Mouse (Mus musculus): ENCODE results near the gene Gm11027. TPM values are rescaled to one million over a fixed set of nuclear protein-coding genes. Genes with fewer than 3 reads are reported as not detected.

Gm11027 gene
- polyA plus RNA-seq, 1 experiment from 2014 or later = not detected

- DNase-seq (ENCODE audit: low spot score) (no peak), ATAC-seq (no peak)
- no peaks in the 10 kb centered on the region for H3K27me3 ChIP-seq (replicated peaks; ENCODE audit: control insufficient read depth, insufficient read depth, low read length)
- no peak overlapping the region for H3K9ac ChIP-seq (ENCODE audit: low read length)
- H3K27ac ChIP-seq (ENCODE audit: low read depth, low read length) = no peak overlapping the region
- no peaks in the 10 kb centered on the region for H3K9me3 ChIP-seq (replicated peaks; ENCODE audit: control insufficient read depth, low read length)
- peaks cover 22% of the 10 kb centered on the region for H3K36me3 ChIP-seq (ENCODE audit: control insufficient read depth, insufficient read depth, low read length)
- no peak overlapping the region for H3K4me3 ChIP-seq (ENCODE audit: low read depth, low read length)
- H3K4me1 ChIP-seq (ENCODE audit: control insufficient read depth, insufficient read depth, low read length) = no peaks in the 10 kb centered on the region
- H3K4me2 ChIP-seq (ENCODE audit: low read length) = no peak overlapping the region
- 91% methylated on average over 1 of the region's 1 CpGs for WGBS
Measured at GRCm38 (mm10) chr12:116244601-116245000, 30.6 kb upstream of the Gm11027 start.

- Histone ChIP-seq H3K27ac (ENCODE audit: low read depth, low read length) (no peak overlapping the region), H3K4me1 (ENCODE audit: control insufficient read depth, insufficient read depth, low read length) (no peaks in the 10 kb centered on the region), H3K4me2 (ENCODE audit: low read length) (no peak overlapping the region), H3K27me3 (replicated peaks; ENCODE audit: control insufficient read depth, insufficient read depth, low read length) (no peaks in the 10 kb centered on the region), H3K36me3 (ENCODE audit: control insufficient read depth, insufficient read depth, low read length) (peaks cover 23% of the 10 kb centered on the region), H3K4me3 (ENCODE audit: low read depth, low read length) (no peak overlapping the region), H3K9ac (ENCODE audit: low read length) (no peak overlapping the region), H3K9me3 (replicated peaks; ENCODE audit: control insufficient read depth, low read length) (no peaks in the 10 kb centered on the region)
- DNase-seq (ENCODE audit: low spot score) (no peak), ATAC-seq (no peak)
- 87% methylated on average over 8 of the region's 8 CpGs for WGBS
Measured at GRCm38 (mm10) chr12:116254652-116255051, 20.5 kb upstream of the Gm11027 start.

- WGBS = 91% methylated on average over 11 of the region's 11 CpGs
Measured at GRCm38 (mm10) chr12:116255636-116256035, 19.6 kb upstream of the Gm11027 start.

GRCm38 (mm10) chr12:116258321-116258720, 16.9 kb upstream of the Gm11027 start:
- Histone ChIP-seq H3K4me3 (ENCODE audit: low read depth, low read length) (no peak overlapping the region), H3K9ac (ENCODE audit: low read length) (no peak overlapping the region), H3K36me3 (ENCODE audit: control insufficient read depth, insufficient read depth, low read length) (peaks cover 16% of the 10 kb centered on the region), H3K27me3 (replicated peaks; ENCODE audit: control insufficient read depth, insufficient read depth, low read length) (no peaks in the 10 kb centered on the region), H3K27ac (ENCODE audit: low read depth, low read length) (no peak overlapping the region), H3K4me2 (ENCODE audit: low read length) (no peak overlapping the region), H3K9me3 (replicated peaks; ENCODE audit: control insufficient read depth, low read length) (no peaks in the 10 kb centered on the region), H3K4me1 (ENCODE audit: control insufficient read depth, insufficient read depth, low read length) (0 out of 2 replicates have a peak, but pooled peaks cover 2% of the 10 kb centered on the region)
- 88% methylated on average over 2 of the region's 2 CpGs for WGBS
- DNase-seq (ENCODE audit: low spot score) = no peak
- ATAC-seq = no peak

More at GRCm38 (mm10) chr12:116255636-116256035, 19.6 kb upstream of the Gm11027 start:
- Histone ChIP-seq H3K4me3 (ENCODE audit: low read depth, low read length) (no peak overlapping the region), H3K27me3 (replicated peaks; ENCODE audit: control insufficient read depth, insufficient read depth, low read length) (no peaks in the 10 kb centered on the region), H3K4me2 (ENCODE audit: low read length) (no peak overlapping the region), H3K4me1 (ENCODE audit: control insufficient read depth, insufficient read depth, low read length) (no peaks in the 10 kb centered on the region), H3K9ac (ENCODE audit: low read length) (no peak overlapping the region), H3K27ac (ENCODE audit: low read depth, low read length) (no peak overlapping the region), H3K9me3 (replicated peaks; ENCODE audit: control insufficient read depth, low read length) (no peaks in the 10 kb centered on the region), H3K36me3 (ENCODE audit: control insufficient read depth, insufficient read depth, low read length) (peaks cover 23% of the 10 kb centered on the region)
- DNase-seq (ENCODE audit: low spot score) (no peak), ATAC-seq (no peak)

GRCm38 (mm10) chr12:116262555-116263341, 12.4 kb upstream of the Gm11027 start, which contains the start of gene Wdr60:
Wdr60 (minus strand) TSS chr12:116263022.
- peak; percentile 94 for DNase-seq (ENCODE audit: low spot score)
- ATAC-seq = peak; percentile 99
- Histone ChIP-seq H3K27ac (ENCODE audit: low read depth, low read length) (peak within 1 kb of the TSS; percentile 49; the same call in 1 of the 2 replicates), H3K9ac (ENCODE audit: low read length) (peak within 1 kb of the TSS; percentile 80), H3K4me2 (ENCODE audit: low read length) (peak within 1 kb of the TSS; percentile 73), H3K4me1 (ENCODE audit: control insufficient read depth, insufficient read depth, low read length) (0 out of 2 replicates have a peak, but pooled peaks cover 2% of the 10 kb centered on the region), H3K4me3 (ENCODE audit: low read depth, low read length) (peak within 1 kb of the TSS; percentile 60), H3K9me3 (replicated peaks; ENCODE audit: control insufficient read depth, low read length) (no peaks in the 10 kb centered on the region), H3K36me3 (ENCODE audit: control insufficient read depth, insufficient read depth, low read length) (no peaks in the 10 kb centered on the region), H3K27me3 (replicated peaks; ENCODE audit: control insufficient read depth, insufficient read depth, low read length) (no peaks in the 10 kb centered on the region)
- whole genome bisulfite sequencing = 2% methylated on average over 47 of the region's 47 CpGs

GRCm38 (mm10) chr12:116264756-116265155, 10.4 kb upstream of the Gm11027 start:
- no peak overlapping the region for H3K4me3 ChIP-seq (ENCODE audit: low read depth, low read length)
- ATAC-seq = no peak
- H3K4me2 ChIP-seq (ENCODE audit: low read length) = no peak overlapping the region
- 0 out of 2 replicates have a peak, but pooled peaks cover 2% of the 10 kb centered on the region for H3K4me1 ChIP-seq (ENCODE audit: control insufficient read depth, insufficient read depth, low read length)
- DNase-seq (ENCODE audit: low spot score) = no peak
- no peak overlapping the region for H3K9ac ChIP-seq (ENCODE audit: low read length)
- no peaks in the 10 kb centered on the region for H3K27me3 ChIP-seq (replicated peaks; ENCODE audit: control insufficient read depth, insufficient read depth, low read length)
- 98% methylated on average over 2 of the region's 2 CpGs for WGBS
- H3K27ac ChIP-seq (ENCODE audit: low read depth, low read length) = no peak overlapping the region
- H3K9me3 ChIP-seq (replicated peaks; ENCODE audit: control insufficient read depth, low read length) = no peaks in the 10 kb centered on the region
- H3K36me3 ChIP-seq (ENCODE audit: control insufficient read depth, insufficient read depth, low read length) = no peaks in the 10 kb centered on the region

- WGBS = 75% methylated on average over 2 of the region's 2 CpGs
- H3K4me2 ChIP-seq (ENCODE audit: low read length) = no peak overlapping the region
- H3K27ac ChIP-seq (ENCODE audit: low read depth, low read length) = no peak overlapping the region
- H3K4me1 ChIP-seq (ENCODE audit: control insufficient read depth, insufficient read depth, low read length) = 0 out of 2 replicates have a peak, but pooled peaks cover 2% of the 10 kb centered on the region
- H3K27me3 ChIP-seq (replicated peaks; ENCODE audit: control insufficient read depth, insufficient read depth, low read length) = no peaks in the 10 kb centered on the region
- ATAC-seq (no peak), DNase-seq (ENCODE audit: low spot score) (no peak)
- no peak overlapping the region for H3K9ac ChIP-seq (ENCODE audit: low read length)
- no peak overlapping the region for H3K4me3 ChIP-seq (ENCODE audit: low read depth, low read length)
- no peaks in the 10 kb centered on the region for H3K36me3 ChIP-seq (ENCODE audit: control insufficient read depth, insufficient read depth, low read length)
- no peaks in the 10 kb centered on the region for H3K9me3 ChIP-seq (replicated peaks; ENCODE audit: control insufficient read depth, low read length)
Measured at GRCm38 (mm10) chr12:116265275-116265674, 9.9 kb upstream of the Gm11027 start.

GRCm38 (mm10) chr12:116269450-116269849, 5.7 kb upstream of the Gm11027 start:
- no peak overlapping the region for H3K27ac ChIP-seq (ENCODE audit: low read depth, low read length)
- H3K27me3 ChIP-seq (replicated peaks; ENCODE audit: control insufficient read depth, insufficient read depth, low read length) = no peaks in the 10 kb centered on the region
- WGBS = 87% methylated on average over 5 of the region's 5 CpGs
- no peak for ATAC-seq
- H3K4me3 ChIP-seq (ENCODE audit: low read depth, low read length) = no peak overlapping the region
- no peaks in the 10 kb centered on the region for H3K4me1 ChIP-seq (ENCODE audit: control insufficient read depth, insufficient read depth, low read length)
- no peak overlapping the region for H3K4me2 ChIP-seq (ENCODE audit: low read length)
- H3K9ac ChIP-seq (ENCODE audit: low read length) = no peak overlapping the region
- DNase-seq (ENCODE audit: low spot score) = no peak
- H3K36me3 ChIP-seq (ENCODE audit: control insufficient read depth, insufficient read depth, low read length) = no peaks in the 10 kb centered on the region
- no peaks in the 10 kb centered on the region for H3K9me3 ChIP-seq (replicated peaks; ENCODE audit: control insufficient read depth, low read length)

- Histone ChIP-seq H3K27ac (ENCODE audit: low read depth, low read length) (no peak overlapping the region), H3K4me1 (ENCODE audit: control insufficient read depth, insufficient read depth, low read length) (no peaks in the 10 kb centered on the region), H3K4me2 (ENCODE audit: low read length) (no peak overlapping the region), H3K9ac (ENCODE audit: low read length) (no peak overlapping the region), H3K4me3 (ENCODE audit: low read depth, low read length) (no peak overlapping the region), H3K9me3 (replicated peaks; ENCODE audit: control insufficient read depth, low read length) (no peaks in the 10 kb centered on the region), H3K36me3 (ENCODE audit: control insufficient read depth, insufficient read depth, low read length) (no peaks in the 10 kb centered on the region), H3K27me3 (replicated peaks; ENCODE audit: control insufficient read depth, insufficient read depth, low read length) (no peaks in the 10 kb centered on the region)
- WGBS = 81% methylated on average over 1 of the region's 1 CpGs
- ATAC-seq (no peak), DNase-seq (ENCODE audit: low spot score) (no peak)
Measured at GRCm38 (mm10) chr12:116270538-116270937, 4.6 kb upstream of the Gm11027 start.
